In the genomic region with DNA sequence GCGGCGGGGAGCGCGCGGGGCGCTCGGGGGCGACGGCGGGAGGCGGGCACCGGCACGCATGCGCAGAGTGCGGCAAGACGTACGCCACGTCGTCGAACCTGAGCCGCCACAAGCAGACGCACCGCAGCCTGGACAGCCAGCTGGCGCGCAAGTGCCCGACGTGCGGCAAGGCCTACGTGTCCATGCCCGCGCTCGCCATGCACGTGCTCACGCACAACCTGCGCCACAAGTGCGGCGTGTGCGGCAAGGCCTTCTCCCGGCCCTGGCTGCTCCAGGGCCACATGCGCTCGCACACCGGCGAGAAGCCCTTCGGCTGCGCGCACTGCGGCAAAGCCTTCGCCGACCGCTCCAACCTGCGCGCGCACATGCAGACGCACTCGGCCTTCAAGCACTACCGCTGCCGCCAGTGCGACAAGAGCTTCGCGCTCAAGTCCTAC, we compare ENCODE assay signal across 8 mouse cellular contexts. TPM values are rescaled to one million over a fixed set of nuclear protein-coding genes. Genes with fewer than 3 reads are reported as not detected.
DNase-seq lines count a peak whose midpoint lies in the region; ATAC-seq and TF ChIP-seq lines count a peak whose summit lies in the region.

No protein-coding gene starts in this region.

- H3K4me3 ChIP-seq in lung, postnatal 0 days (ENCODE audit: low read depth, low read length): peak overlapping the region; percentile 15; the same call in 1 of the 2 replicates
- H3K4me3 ChIP-seq in lung, adult 2 months (replicated peaks; ENCODE audit: extremely low read depth, low read depth, low read length): no peak overlapping the region
- H3K4me3 ChIP-seq in hindbrain, embryonic 11.5 days (ENCODE audit: low read depth, low read length): peak overlapping the region; percentile 27
- no peak overlapping the region for H3K4me3 ChIP-seq in cerebellum, adult 2 months (replicated peaks; ENCODE audit: insufficient read depth, low read depth, low read length)

- no peak for TF ChIP-seq CTCF in lung, postnatal 0 days (IDR thresholded peaks at IDR 0.05)
- no peak for TF ChIP-seq CTCF in lung, adult 2 months (IDR thresholded peaks at IDR 0.05; ENCODE audit: insufficient read depth, low read length)
- no peak for TF ChIP-seq CTCF in cerebellum, adult 2 months (IDR thresholded peaks at IDR 0.05; ENCODE audit: borderline replicate concordance, insufficient read depth, low read depth, low read length)

- no peak overlapping the region for H3K27ac ChIP-seq in lung, postnatal 0 days (ENCODE audit: low read length)
- peak overlapping the region; percentile 51 for H3K27ac ChIP-seq in hindbrain, embryonic 11.5 days (ENCODE audit: low read depth, low read length)
- H3K27ac ChIP-seq in cerebellum, adult 2 months (ENCODE audit: insufficient read depth, low read length): no peak overlapping the region

- H3K27me3 ChIP-seq in lung, postnatal 0 days (replicated peaks; ENCODE audit: insufficient read depth, low read length): peaks cover 40% of the 10 kb centered on the region
- peaks cover 22% of the 10 kb centered on the region for H3K27me3 ChIP-seq in hindbrain, embryonic 11.5 days (ENCODE audit: control insufficient read depth, insufficient read depth, low read length)
- no peaks in the 10 kb centered on the region for H3K27me3 ChIP-seq in cerebellum, adult 2 months (ENCODE audit: control insufficient read depth, insufficient read depth, low read length)

- DNase-seq in adrenal gland, adult 18-20 months (ENCODE audit: low spot score in 2 of 2): peak; percentile 39 to 53
- no peak for DNase-seq in adrenal gland, postnatal 4 days (ENCODE audit: low spot score in 2 of 2)
- no peak for DNase-seq in lung, postnatal 0 days (ENCODE audit: low spot score)
- no peak for DNase-seq in lung, adult 2 months
- peak; percentile 65 for DNase-seq in hindbrain, embryonic 11.5 days (ENCODE audit: low spot score)
- DNase-seq in testis, postnatal 14 days (ENCODE audit: low spot score): peak; percentile 87
- DNase-seq in cerebellum, adult 2 months: no peak

- H3K9me3 ChIP-seq in lung, postnatal 0 days (ENCODE audit: low read length): no peaks in the 10 kb centered on the region
- H3K9me3 ChIP-seq in hindbrain, embryonic 11.5 days (ENCODE audit: control insufficient read depth, low read length): no peaks in the 10 kb centered on the region

- H3K4me1 ChIP-seq in lung, postnatal 0 days (ENCODE audit: insufficient read depth, low read depth, low read length): no peaks in the 10 kb centered on the region
- no peaks in the 10 kb centered on the region; the same call in 1 of the 2 replicates for H3K4me1 ChIP-seq in lung, adult 2 months (ENCODE audit: control insufficient read depth, insufficient read depth, low read length)
- H3K4me1 ChIP-seq in hindbrain, embryonic 11.5 days (replicated peaks; ENCODE audit: control insufficient read depth, insufficient read depth, low read length): peaks cover 7% of the 10 kb centered on the region; the same call in 1 of the 2 replicates
- H3K4me1 ChIP-seq in cerebellum, adult 2 months (ENCODE audit: control insufficient read depth, insufficient read depth, low read length): no peaks in the 10 kb centered on the region

- no peak overlapping the region for H3K9ac ChIP-seq in lung, postnatal 0 days (replicated peaks; ENCODE audit: low read depth)
- peak overlapping the region; percentile 17; the same call in 1 of the 2 replicates for H3K9ac ChIP-seq in hindbrain, embryonic 11.5 days (ENCODE audit: low read depth, low read length)

- peak overlapping the region; percentile 46 for H3K4me2 ChIP-seq in lung, postnatal 0 days (replicated peaks; ENCODE audit: low read depth, low read length)
- peak overlapping the region; percentile 35 for H3K4me2 ChIP-seq in hindbrain, embryonic 11.5 days (replicated peaks; ENCODE audit: low read depth, low read length)

- no peak for ATAC-seq in lung, postnatal 0 days
- ATAC-seq in hindbrain, embryonic 11.5 days (ENCODE audit: low FRiP score): no peak
- ATAC-seq in megakaryocyte-erythroid progenitor cell, adult 5-6 weeks (replicated peaks; ENCODE audit: low FRiP score, low TSS enrichment, poor library complexity, severe bottlenecking): 0 out of 2 replicates have a peak, but pooled peaks have one; percentile 29

- no peak for TF ChIP-seq EP300 in lung, postnatal 0 days (IDR thresholded peaks at IDR 0.05)

- WGBS in lung, postnatal 0 days: 6% methylated on average over 27 of the region's 60 CpGs
- 1% methylated on average over 49 of the region's 60 CpGs for WGBS in lung, adult 2 months
- 4% methylated on average over 49 of the region's 60 CpGs for WGBS in hindbrain, embryonic 11.5 days
- 21% methylated on average over 60 of the region's 60 CpGs for WGBS in cerebellum, adult 2 months

- no peak for TF ChIP-seq POLR2A in lung, adult 2 months (IDR thresholded peaks at IDR 0.05; ENCODE audit: borderline replicate concordance, extremely low read depth, low read depth, low read length)
- TF ChIP-seq POLR2A in cerebellum, adult 2 months (IDR thresholded peaks at IDR 0.05; ENCODE audit: borderline replicate concordance, insufficient read depth, low read length): no peak

- H3K36me3 ChIP-seq in lung, postnatal 0 days (ENCODE audit: insufficient read depth, low read length): no peaks in the 10 kb centered on the region
- H3K36me3 ChIP-seq in hindbrain, embryonic 11.5 days (ENCODE audit: control insufficient read depth, insufficient read depth, low read length): no peaks in the 10 kb centered on the region

RNA-seq across cellular contexts. Expression of gene Srxn1, which starts 11.9 kb away (rescaled TPM):
- 100 to 1,000 TPM; 547 to 673 TPM for total RNA-seq in adrenal gland, adult 18-20 months (2021)
- total RNA-seq in adrenal gland, postnatal 4 days (2021): 10 to 100 TPM; 47.2 to 58.2 TPM
- 8.9 and 9.4 TPM in 2 replicates for polyA plus RNA-seq in lung, postnatal 0 days (2015; fragmentation: Nextera tagmentation; extraction: Ambion mirVana)
- 47.3 and 54.8 TPM in 2 replicates for polyA plus RNA-seq in lung, adult 2 months (2012; rRNA removed)
- polyA plus RNA-seq in hindbrain, embryonic 11.5 days (2014; fragmentation: Nextera tagmentation; extraction: Ambion mirVana): 13.4 and 14.8 TPM in 2 replicates
- 2.2 and 2.6 TPM in 2 replicates for total RNA-seq in megakaryocyte-erythroid progenitor cell, adult 5-6 weeks (2014; fragmentation: Nextera tagmentation)
- 5.8 and 14.0 TPM in 2 replicates for total RNA-seq in megakaryocyte-erythroid progenitor cell, adult 5-6 weeks (2017)
- polyA plus RNA-seq in cerebellum, adult 2 months (2012; rRNA removed): 138 TPM in 2 replicates

RNA-seq across cellular contexts. Expression of gene Scrt2, which starts 12.0 kb away (rescaled TPM):
- total RNA-seq in adrenal gland, adult 18-20 months (2021): under 1 TPM; 0.36 to 0.58 TPM
- under 1 TPM; 0.53 to 0.59 TPM for total RNA-seq in adrenal gland, postnatal 4 days (2021)
- polyA plus RNA-seq in lung, postnatal 0 days (2015; fragmentation: Nextera tagmentation; extraction: Ambion mirVana): not detected in 2 replicates
- polyA plus RNA-seq in lung, adult 2 months (2012; rRNA removed): not detected in 2 replicates
- polyA plus RNA-seq in hindbrain, embryonic 11.5 days (2014; fragmentation: Nextera tagmentation; extraction: Ambion mirVana): 27.1 and 31.4 TPM in 2 replicates
- not detected in 2 replicates for total RNA-seq in megakaryocyte-erythroid progenitor cell, adult 5-6 weeks (2014; fragmentation: Nextera tagmentation)
- not detected in 2 replicates for total RNA-seq in megakaryocyte-erythroid progenitor cell, adult 5-6 weeks (2017)
- 14.8 and 15.4 TPM in 2 replicates for polyA plus RNA-seq in cerebellum, adult 2 months (2012; rRNA removed)

RNA-seq across cellular contexts. Expression of gene Tcf15, which starts 50.0 kb away (rescaled TPM):
- total RNA-seq in adrenal gland, adult 18-20 months (2021): 1 to 10 TPM; 1.9 to 4.3 TPM
- total RNA-seq in adrenal gland, postnatal 4 days (2021): 1 to 10 TPM; 7.7 to 9.3 TPM
- 2.0 and 3.6 TPM in 2 replicates for polyA plus RNA-seq in lung, postnatal 0 days (2015; fragmentation: Nextera tagmentation; extraction: Ambion mirVana)
- 2.4 and 5.5 TPM in 2 replicates for polyA plus RNA-seq in lung, adult 2 months (2012; rRNA removed)
- 10.7 and 13.1 TPM in 2 replicates for polyA plus RNA-seq in hindbrain, embryonic 11.5 days (2014; fragmentation: Nextera tagmentation; extraction: Ambion mirVana)
- total RNA-seq in megakaryocyte-erythroid progenitor cell, adult 5-6 weeks (2014; fragmentation: Nextera tagmentation): 1.0 TPM in 1 of 2 replicates, not detected in the other
- 2.1 and 4.3 TPM in 2 replicates for total RNA-seq in megakaryocyte-erythroid progenitor cell, adult 5-6 weeks (2017)
- 2.6 TPM in 2 replicates for polyA plus RNA-seq in cerebellum, adult 2 months (2012; rRNA removed)

Comparison
In these comparisons a context has a peak if more than half of its experiments do, and no peak if none do; other contexts are left out.
1. DNase-seq: peak in adrenal gland, adult 18-20 months (2 of 2), hindbrain, embryonic 11.5 days (single experiment) and testis, postnatal 14 days (single experiment); none in adrenal gland, postnatal 4 days (0 of 2), lung, postnatal 0 days (single experiment), lung, adult 2 months (single experiment) and cerebellum, adult 2 months (0 of 2).
2. H3K4me3 ChIP-seq: peak in lung, postnatal 0 days (single experiment) and hindbrain, embryonic 11.5 days (single experiment); none in lung, adult 2 months (single experiment) and cerebellum, adult 2 months (single experiment).
3. RNA of gene Scrt2, which starts 12.0 kb away (polyA plus RNA-seq): 27.1 to 31.4 TPM in hindbrain, embryonic 11.5 days and 14.8 to 15.4 TPM in cerebellum, adult 2 months; not detected in lung, postnatal 0 days and not detected in lung, adult 2 months; every median in the first group is over 10 times any median in the second.